Mouse (Mus musculus) testis, adult 2 months (tissue): ENCODE results near the gene Apol7a. TPM values are rescaled to one million over a fixed set of nuclear protein-coding genes. Genes with fewer than 3 reads are reported as not detected.

ENCODE experiments used
- H3K27ac ChIP-seq: fragments of 200-500 bp; 2 replicates; pipeline ENCODE4 v1.5.1; 2012; ENCODE audit warnings: low read depth, low read length; ENCODE audit not compliant: control insufficient read depth, insufficient read depth
- H3K27me3 ChIP-seq: fragments of 200-500 bp; 2 replicates; pipeline ENCODE4 v1.6.1; 2012; ENCODE audit warnings: mild to moderate bottlenecking, low read length, moderate library complexity; ENCODE audit not compliant: control insufficient read depth, insufficient read depth
- H3K36me3 ChIP-seq: fragments of 200-500 bp; 2 replicates; pipeline ENCODE4 v1.6.1; 2012; ENCODE audit warnings: mild to moderate bottlenecking, low read length; ENCODE audit not compliant: control insufficient read depth, insufficient read depth
- H3K4me1 ChIP-seq: fragments of 200-500 bp; 2 replicates; pipeline ENCODE4 v1.6.1; 2012; ENCODE audit warnings: low read length; ENCODE audit not compliant: control insufficient read depth, insufficient read depth
- H3K4me3 ChIP-seq: fragments of 200-500 bp; 2 replicates; pipeline ENCODE4 v1.5.1; 2012; ENCODE audit warnings: low read depth, mild to moderate bottlenecking, low read length, moderate library complexity, mixed read lengths; ENCODE audit not compliant: control insufficient read depth
- CTCF ChIP-seq: fragments of 200-500 bp; IDR thresholded peaks from 2 replicates; pipeline ENCODE4 v1.5.1; 2012; ENCODE audit warnings: low read depth, mild to moderate bottlenecking, inconsistent platforms, low read length, moderate library complexity; ENCODE audit not compliant: control insufficient read depth, insufficient read depth, insufficient replicate concordance
- POLR2A ChIP-seq: fragments of 200-500 bp; IDR thresholded peaks from 2 replicates; pipeline ENCODE4 v1.6.1; 2012; ENCODE audit warnings: low read depth, mild to moderate bottlenecking, inconsistent platforms, low read length, moderate library complexity; ENCODE audit not compliant: control insufficient read depth
- polyA plus RNA-seq: library from polyadenylated mRNA; depleted of rRNA; stranded (reverse); fragments of >200 nt; gene quantifications from 2 replicates; pipeline ENCODE4 v1.2.3, GENCODE M21; 2012

The Apol7a gene
- polyA plus RNA-seq, 1 experiment = 0.10 TPM

- TF ChIP-seq CTCF (peak; percentile 29; the same call in 1 of the 2 replicates), POLR2A (no peak)
- Histone ChIP-seq H3K36me3 (no peaks in the 10 kb centered on the region), H3K27me3 (no peaks in the 10 kb centered on the region), H3K4me3 (peak overlapping the region; percentile 2), H3K4me1 (peaks cover 39% of the 10 kb centered on the region), H3K27ac (peak overlapping the region; percentile 67)
Measured at GRCm38 (mm10) chr15:77366706-77367484, 32.0 kb downstream of the Apol7a start.

DNA sequence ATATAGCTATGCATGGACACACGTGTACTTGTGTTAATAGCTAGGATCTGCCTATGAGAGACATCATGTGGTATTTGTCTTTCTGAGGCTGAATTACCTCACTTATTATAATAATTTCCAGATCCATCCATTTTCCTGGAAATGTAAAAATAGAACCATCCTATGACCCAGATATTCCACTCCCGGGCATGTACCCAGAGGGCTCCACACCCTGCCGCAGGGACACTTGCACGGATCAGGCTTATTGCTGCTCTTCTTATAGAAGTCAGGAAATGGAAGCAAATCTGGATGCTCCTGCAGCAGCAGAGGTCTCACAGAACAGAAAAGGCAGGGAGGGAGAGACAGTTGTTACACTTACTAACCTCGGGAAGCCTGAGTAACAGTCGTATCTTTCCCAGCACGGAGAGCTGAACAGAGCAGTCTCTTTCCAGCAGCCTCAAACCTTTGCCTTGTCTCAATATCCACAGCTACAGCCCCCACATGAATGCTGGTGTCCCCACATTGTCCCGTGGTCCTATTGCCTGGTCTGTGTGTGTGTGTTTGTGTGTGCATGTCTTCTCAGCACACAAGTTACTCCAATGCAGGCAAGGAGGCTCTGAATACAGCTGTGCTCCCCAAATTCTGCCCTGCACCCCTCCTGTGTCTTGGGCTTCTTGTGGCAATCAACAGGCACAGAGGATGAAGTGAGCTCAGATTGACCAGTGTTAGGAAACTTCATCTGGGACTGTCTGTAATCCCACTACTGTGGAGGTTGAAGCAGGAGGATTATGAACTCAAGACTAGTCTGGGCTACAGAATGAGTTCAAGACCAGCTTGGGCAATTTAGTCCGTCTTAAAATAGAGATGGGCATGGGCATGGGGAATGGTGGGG is 33.0 kb downstream of the Apol7a start:
- no peak for TF ChIP-seq POLR2A
- TF ChIP-seq CTCF = no peak
- peak overlapping the region; percentile 40; the same call in 1 of the 2 replicates for H3K27ac ChIP-seq
- H3K4me3 ChIP-seq = no peak overlapping the region
- no peaks in the 10 kb centered on the region for H3K27me3 ChIP-seq
- no peaks in the 10 kb centered on the region for H3K36me3 ChIP-seq
- H3K4me1 ChIP-seq = peaks cover 33% of the 10 kb centered on the region

DNA sequence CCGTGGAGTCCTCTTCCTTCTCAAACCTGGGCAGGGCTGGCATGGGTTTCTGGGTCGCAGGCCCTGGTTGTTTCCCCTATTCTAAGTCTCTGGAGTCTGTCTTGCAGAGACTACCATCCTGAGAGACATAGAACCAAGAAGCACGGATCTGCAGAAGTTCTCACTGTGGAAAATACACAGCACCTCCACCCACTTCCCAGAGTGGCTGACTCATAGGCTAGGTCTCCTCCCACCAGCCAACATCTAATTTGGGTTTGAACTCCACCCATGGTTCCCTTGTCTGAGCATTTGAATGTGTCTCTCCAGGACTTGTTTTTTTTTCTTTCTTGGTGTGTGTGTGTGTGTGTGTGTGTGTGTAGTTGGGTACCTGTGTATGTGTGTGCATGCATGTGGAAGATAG is 34.9 kb downstream of the Apol7a start:
- no peak overlapping the region for H3K27ac ChIP-seq
- H3K4me3 ChIP-seq = no peak overlapping the region
- no peak for TF ChIP-seq CTCF
- TF ChIP-seq POLR2A = no peak
- H3K36me3 ChIP-seq = no peaks in the 10 kb centered on the region
- peaks cover 26% of the 10 kb centered on the region for H3K4me1 ChIP-seq
- peaks cover 3% of the 10 kb centered on the region; the same call in 1 of the 2 replicates for H3K27me3 ChIP-seq

- H3K4me1 ChIP-seq = peaks cover 24% of the 10 kb centered on the region
- no peak overlapping the region for H3K27ac ChIP-seq
Measured at GRCm38 (mm10) chr15:77363578-77363977, 35.3 kb downstream of the Apol7a start.

DNA sequence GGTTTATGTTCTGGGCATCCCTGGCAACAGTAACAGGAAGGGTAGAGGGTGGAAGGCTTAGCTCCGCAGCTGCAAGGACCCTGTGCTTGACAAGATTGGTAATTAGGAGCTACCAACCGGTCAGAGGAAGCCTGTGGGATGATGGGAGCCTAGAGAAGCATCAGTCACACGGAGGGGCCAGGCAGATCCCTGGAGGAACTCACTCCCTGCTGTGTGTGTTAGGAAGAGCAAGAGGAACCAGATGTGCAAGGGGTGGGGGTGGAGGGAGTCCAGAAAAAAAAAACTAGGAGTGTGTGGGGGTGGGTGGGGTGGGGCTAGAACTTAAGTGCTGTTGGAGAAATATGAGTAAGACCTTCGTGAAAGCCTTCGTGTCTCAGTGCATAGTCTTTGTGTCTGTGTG is 36.0 kb downstream of the Apol7a start:
- Histone ChIP-seq H3K4me3 (no peak overlapping the region), H3K4me1 (peaks cover 21% of the 10 kb centered on the region), H3K27me3 (peaks cover 3% of the 10 kb centered on the region; the same call in 1 of the 2 replicates), H3K36me3 (no peaks in the 10 kb centered on the region), H3K27ac (no peak overlapping the region)
- TF ChIP-seq CTCF (no peak), POLR2A (no peak)

More at GRCm38 (mm10) chr15:77363578-77363977, 35.3 kb downstream of the Apol7a start:
- TF ChIP-seq POLR2A (no peak), CTCF (no peak)
- H3K27me3 ChIP-seq = peaks cover 3% of the 10 kb centered on the region; the same call in 1 of the 2 replicates
- no peaks in the 10 kb centered on the region for H3K36me3 ChIP-seq
- no peak overlapping the region for H3K4me3 ChIP-seq

DNA sequence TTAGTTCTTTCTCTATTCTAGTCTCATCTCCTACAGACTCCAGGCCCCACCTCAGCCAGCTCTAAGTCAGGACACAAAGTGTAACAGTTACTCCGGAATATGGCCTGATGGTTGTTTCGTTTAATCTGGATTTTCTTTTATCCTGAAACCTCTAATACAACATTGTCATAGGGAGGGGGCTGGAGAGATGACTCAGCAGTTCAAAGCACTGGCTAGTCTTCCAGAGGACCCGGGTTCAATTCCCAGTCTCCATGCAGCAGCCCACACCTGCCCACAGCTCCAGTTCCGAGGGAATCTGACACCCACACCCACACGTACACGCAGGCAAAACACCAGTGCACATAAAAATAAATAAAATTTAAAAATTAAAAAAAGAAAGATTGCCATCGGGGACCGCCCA is 39.0 kb downstream of the Apol7a start:
- Histone ChIP-seq H3K27ac (no peak overlapping the region), H3K4me1 (peaks cover 9% of the 10 kb centered on the region), H3K36me3 (no peaks in the 10 kb centered on the region), H3K27me3 (peaks cover 3% of the 10 kb centered on the region; the same call in 1 of the 2 replicates), H3K4me3 (no peak overlapping the region)
- no peak for TF ChIP-seq POLR2A
- no peak for TF ChIP-seq CTCF

GRCm38 (mm10) chr15:77359486-77359885 is 39.4 kb downstream of the Apol7a start:
- Histone ChIP-seq H3K4me1 (peaks cover 9% of the 10 kb centered on the region), H3K4me3 (no peak overlapping the region), H3K36me3 (no peaks in the 10 kb centered on the region), H3K27ac (no peak overlapping the region), H3K27me3 (peaks cover 3% of the 10 kb centered on the region; the same call in 1 of the 2 replicates)
- no peak for TF ChIP-seq CTCF
- TF ChIP-seq POLR2A = no peak
